Mouse (Mus musculus) retina, postnatal 1 day (tissue): ENCODE measurements around the gene Thumpd1.

ENCODE experiments used
- DNase-seq: peaks from one replicate; pipeline ENCODE4 v3.0.0-alpha.2; 2012

The Thumpd1 gene

GRCm38 (mm10) chr7:119670395-119670794 lies 50.2 kb downstream of the Thumpd1 start:
- no peak for DNase-seq

GRCm38 (mm10) chr7:119667893-119668292 lies 52.7 kb downstream of the Thumpd1 start:
- no peak for DNase-seq
